Mouse (Mus musculus) neural tube, embryonic 13.5 days (tissue): ENCODE results near the gene Ttll1. TPM values are rescaled to one million over a fixed set of nuclear protein-coding genes. Genes with fewer than 3 reads are reported as not detected.
"Not testable (repeated sequence)": the region's sequence is repeated elsewhere in the genome, so short reads cannot be mapped to it uniquely, and the experiment has no call there.

ENCODE experiments used
- ATAC-seq: fragments of 200-750 bp; cut with Nextera tagmentation; 2 replicates; pipeline ENCODE4 v1.8.0; 2017; ENCODE audit warnings: low read depth, mild to moderate bottlenecking, moderate TSS enrichment, moderate library complexity
- H3K27ac ChIP-seq: fragments of 300-500 bp; sonication (generic); replicated peaks from 2 replicates; pipeline ENCODE4 v1.5.1; 2015; ENCODE audit warnings: moderate library complexity, mild to moderate bottlenecking, inconsistent platforms
- H3K27me3 ChIP-seq: fragments of 300-500 bp; sonication (generic); 2 replicates; pipeline ENCODE4 v1.6.1; 2015; ENCODE audit warnings: mild to moderate bottlenecking, inconsistent platforms
- H3K36me3 ChIP-seq: fragments of 300-500 bp; sonication (generic); 2 replicates; pipeline ENCODE4 v1.6.1; 2015; ENCODE audit warnings: mild to moderate bottlenecking, inconsistent platforms
- H3K4me1 ChIP-seq: fragments of 300-500 bp; sonication (generic); replicated peaks from 2 replicates; pipeline ENCODE4 v1.6.1; 2015; ENCODE audit warnings: inconsistent platforms
- H3K4me2 ChIP-seq: fragments of 300-500 bp; sonication (generic); 2 replicates; pipeline ENCODE4 v1.6.1; 2015; ENCODE audit warnings: inconsistent platforms, mild to moderate bottlenecking, moderate library complexity
- H3K4me3 ChIP-seq: fragments of 300-500 bp; sonication (generic); 2 replicates; pipeline ENCODE4 v1.5.1; 2015; ENCODE audit warnings: mild to moderate bottlenecking, inconsistent platforms
- H3K9ac ChIP-seq: fragments of 300-500 bp; sonication (generic); 2 replicates; pipeline ENCODE4 v1.6.1; 2015; ENCODE audit warnings: moderate library complexity, mild to moderate bottlenecking, inconsistent platforms
- H3K9me3 ChIP-seq: fragments of 300-500 bp; sonication (generic); 2 replicates; pipeline ENCODE4 v1.6.1; 2016; ENCODE audit warnings: inconsistent platforms
- WGBS: fragments of 180-500 bp; shearing (Covaris S2); methylation state at CpG from one replicate; pipeline ENCODE4 v1.1.7; 2015; 5-methylcytosine and 5-hydroxymethylcytosine counted together
- polyA plus RNA-seq: library from polyadenylated mRNA; unstranded; fragments of >200 nt; fragmentation: Nextera tagmentation; extraction: Ambion mirVana; gene quantifications from 2 replicates; pipeline ENCODE4 v1.2.1, GENCODE M21; 2015

The Ttll1 gene
- polyA plus RNA-seq, 1 experiment from 2014 or later: 107 TPM

DNA sequence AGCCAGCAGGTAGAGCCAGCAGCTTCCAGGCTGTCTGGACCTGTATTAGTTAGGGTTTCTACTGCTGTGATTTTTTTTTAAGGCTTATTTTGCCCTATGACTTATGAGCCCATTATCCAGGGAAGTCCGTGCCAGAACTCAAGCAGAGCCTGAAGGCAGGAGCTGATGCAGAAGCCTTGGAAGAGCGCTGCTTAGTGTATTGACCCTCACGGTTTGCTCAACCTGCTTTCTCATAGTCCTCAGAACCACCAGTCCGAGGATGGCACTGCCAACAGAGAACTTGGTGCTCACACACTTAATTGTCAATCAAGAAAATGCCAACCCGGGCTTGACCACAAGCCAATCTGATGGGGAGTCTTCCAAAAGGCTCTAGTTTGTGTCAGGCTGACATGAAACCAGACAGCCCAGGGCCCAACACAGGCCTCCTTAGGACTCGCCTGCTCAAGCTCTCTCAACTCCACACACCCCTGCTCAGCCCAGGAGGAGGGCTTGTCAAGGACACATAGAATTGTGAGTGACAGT lies 10.2 kb upstream of the Ttll1 start:
- Histone ChIP-seq H3K9ac (no peak overlapping the region), H3K9me3 (no peaks in the 10 kb centered on the region), H3K4me2 (no peak overlapping the region), H3K27me3 (peaks cover 27% of the 10 kb centered on the region), H3K4me1 (peaks cover 18% of the 10 kb centered on the region), H3K36me3 (no peaks in the 10 kb centered on the region), H3K27ac (no peak overlapping the region), H3K4me3 (no peak overlapping the region)
- 85% methylated on average over 6 of the region's 6 CpGs for WGBS
- no peak for ATAC-seq

DNA sequence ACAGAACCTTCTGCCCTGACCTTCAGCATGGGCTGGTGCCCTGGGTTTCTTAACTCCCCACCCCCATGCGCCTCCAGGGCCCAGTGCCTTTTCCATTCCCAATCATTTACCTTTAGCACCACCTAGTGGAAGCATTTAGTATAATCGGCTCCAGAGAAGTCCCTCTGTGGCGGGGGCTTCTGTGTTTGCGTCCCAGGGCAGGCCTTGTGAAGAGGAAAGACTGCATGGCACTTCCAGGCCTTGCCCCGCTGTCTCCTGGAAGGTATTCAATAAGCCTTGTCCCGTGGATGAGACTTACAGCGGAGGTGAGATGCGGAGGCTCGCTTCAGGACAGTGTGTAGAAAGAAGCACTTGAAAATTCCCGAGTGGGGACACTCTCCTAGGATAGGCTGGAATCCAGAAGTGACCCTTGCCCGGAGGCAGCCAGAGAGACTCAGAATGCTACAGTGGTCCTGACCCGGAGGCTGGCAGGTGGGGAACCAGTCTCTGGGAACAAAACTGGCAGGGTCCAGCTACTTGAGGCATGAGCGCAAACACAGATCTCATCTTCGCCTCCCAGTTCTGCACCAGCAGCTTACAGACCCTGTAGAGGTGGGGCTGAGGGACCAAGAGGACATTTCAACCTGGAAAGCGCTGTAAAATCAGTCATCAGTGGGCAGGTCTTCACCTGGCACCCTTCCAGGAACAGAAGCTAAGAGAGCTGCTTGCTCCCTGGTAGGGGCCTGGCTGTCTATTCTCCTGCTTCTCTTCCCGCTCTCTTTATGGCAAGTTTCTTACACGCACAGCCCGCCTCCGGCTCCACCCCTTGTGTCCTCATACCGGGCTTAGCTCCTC lies 7.7 kb upstream of the Ttll1 start:
- Histone ChIP-seq H3K4me2 (peak overlapping the region; percentile 13; the same call in 1 of the 2 replicates), H3K9ac (no peak overlapping the region)
- peak; percentile 72 for ATAC-seq

DNA sequence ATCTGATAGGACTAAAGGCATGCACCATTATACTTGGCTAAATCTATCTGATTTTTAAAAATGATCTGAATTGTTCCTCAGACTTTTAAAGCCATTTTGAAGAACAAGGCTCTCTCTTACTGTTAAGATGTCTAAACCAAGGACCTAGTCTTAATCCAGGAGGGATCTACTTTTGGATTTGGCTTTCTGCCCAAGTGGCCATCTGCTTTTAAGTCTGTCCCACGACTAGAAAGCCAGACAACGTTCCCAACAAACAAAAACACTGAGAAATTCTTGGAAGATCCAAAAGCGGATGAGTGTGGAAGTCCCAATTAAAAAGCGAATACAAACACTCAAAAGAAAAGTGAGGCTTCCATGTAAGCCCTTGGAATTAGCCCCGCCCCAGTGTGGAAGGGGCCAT lies 4.3 kb upstream of the Ttll1 start:
- Histone ChIP-seq H3K9me3 (no peaks in the 10 kb centered on the region), H3K27ac (no peak overlapping the region), H3K27me3 (peaks cover 8% of the 10 kb centered on the region), H3K4me3 (no peak overlapping the region), H3K4me2 (no peak overlapping the region), H3K9ac (no peak overlapping the region), H3K36me3 (no peaks in the 10 kb centered on the region), H3K4me1 (peaks cover 11% of the 10 kb centered on the region)
- WGBS: 70% methylated on average over 5 of the region's 5 CpGs
- no peak for ATAC-seq

More for the DNA sequence above, 7.7 kb upstream of the Ttll1 start:
- no peak overlapping the region for H3K27ac ChIP-seq
- peaks cover 13% of the 10 kb centered on the region for H3K4me1 ChIP-seq
- H3K36me3 ChIP-seq: no peaks in the 10 kb centered on the region
- peaks cover 5% of the 10 kb centered on the region; the same call in 1 of the 2 replicates for H3K27me3 ChIP-seq
- H3K4me3 ChIP-seq: no peak overlapping the region
- no peaks in the 10 kb centered on the region for H3K9me3 ChIP-seq
- WGBS: 35% methylated on average over 20 of the region's 20 CpGs

DNA sequence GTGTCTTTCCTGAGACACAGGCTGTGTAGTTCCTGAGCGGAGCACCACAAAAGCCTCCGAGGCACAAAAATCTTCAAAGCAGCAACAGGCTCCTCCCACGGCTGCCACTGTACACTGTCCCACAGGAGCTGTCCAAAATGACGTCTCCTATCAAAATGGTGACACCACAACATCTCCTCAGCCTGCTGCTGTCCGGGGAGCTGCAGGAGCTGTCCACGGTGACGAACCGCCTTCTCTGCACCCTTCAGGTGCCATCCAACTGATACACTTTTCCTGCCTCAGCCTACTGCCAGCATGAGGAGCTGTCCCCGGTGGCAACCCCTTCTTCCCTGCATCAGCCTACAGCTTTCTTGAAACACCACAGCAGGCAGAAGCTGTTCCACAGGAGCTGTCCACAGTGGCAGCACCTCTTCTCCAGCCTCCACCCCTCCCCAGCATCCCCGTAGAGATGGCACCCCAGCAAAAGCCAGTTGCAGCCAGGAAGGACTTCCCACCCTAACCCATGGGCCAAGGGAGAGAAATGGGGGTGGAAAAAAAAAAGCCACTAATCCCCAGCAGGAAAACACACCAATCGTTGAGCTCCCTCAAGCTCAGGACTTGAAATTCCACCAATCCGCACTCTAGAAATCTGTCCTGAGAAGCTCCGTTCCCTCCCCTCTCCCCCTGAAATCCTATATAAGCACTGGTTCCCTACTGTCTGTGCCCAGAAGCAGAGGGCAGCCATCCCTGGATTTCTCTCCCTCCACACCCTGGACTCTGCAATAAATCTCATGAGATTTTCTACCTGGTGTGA lies 2.0 kb upstream of the Ttll1 start:
- 80% methylated on average over 13 of the region's 13 CpGs for WGBS

DNA sequence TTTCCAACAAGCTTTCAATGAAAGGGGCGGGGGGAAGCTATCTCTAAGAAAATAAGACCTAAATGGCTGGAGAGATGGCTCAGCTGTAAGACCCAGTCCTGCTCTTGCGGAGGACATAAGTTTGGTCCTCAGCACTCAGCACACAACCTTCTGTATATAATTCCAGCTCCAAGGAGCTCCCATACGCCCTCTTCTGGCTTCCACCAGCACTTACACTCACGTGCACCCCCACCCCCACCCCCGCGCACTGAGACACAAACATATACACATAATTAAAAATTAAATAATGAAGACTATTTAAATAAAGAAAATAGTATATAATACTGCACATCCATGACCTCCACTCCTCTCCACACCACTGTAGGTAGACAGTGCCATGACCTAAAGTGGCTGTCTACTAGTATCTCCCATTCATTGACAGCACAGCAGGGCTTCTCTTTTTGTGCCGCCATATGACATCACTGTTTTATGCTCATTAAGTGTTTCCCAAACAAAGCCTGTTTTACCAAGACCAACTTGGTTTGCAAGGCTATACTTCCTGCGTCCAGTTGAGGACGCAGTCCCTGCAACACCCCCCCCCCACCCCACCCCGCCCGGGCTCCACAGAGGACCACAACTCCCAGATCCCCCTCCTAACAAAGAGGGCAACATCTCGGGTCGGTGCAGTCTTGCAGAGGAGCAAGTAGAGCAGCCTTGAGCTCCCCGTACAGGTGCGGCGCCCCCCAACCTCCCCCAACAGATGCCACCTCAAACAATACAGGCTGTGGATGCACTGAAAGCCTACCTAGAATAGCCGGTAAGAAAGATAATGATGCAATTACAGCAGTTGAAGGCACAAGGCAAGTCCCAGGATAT lies 516 bp downstream of the Ttll1 start:
- 23% methylated on average over 17 of the region's 17 CpGs for WGBS
- Histone ChIP-seq H3K4me2 (peak overlapping the region; percentile 68), H3K27ac (peak overlapping the region; percentile 94), H3K9me3 (no peaks in the 10 kb centered on the region), H3K9ac (peak overlapping the region; percentile 85), H3K4me1 (peaks cover 32% of the 10 kb centered on the region), H3K27me3 (peaks cover 3% of the 10 kb centered on the region; the same call in 1 of the 2 replicates), H3K4me3 (peak overlapping the region; percentile 67), H3K36me3 (peaks cover 12% of the 10 kb centered on the region)
- ATAC-seq: peak; percentile 88

More for the DNA sequence above, 2.0 kb upstream of the Ttll1 start:
- H3K9ac ChIP-seq: no peak overlapping the region
- H3K4me3 ChIP-seq: no peak overlapping the region
- H3K4me2 ChIP-seq: no peak overlapping the region
- no peak for ATAC-seq
- H3K9me3 ChIP-seq: no peaks in the 10 kb centered on the region
- no peaks in the 10 kb centered on the region for H3K36me3 ChIP-seq
- no peak overlapping the region for H3K27ac ChIP-seq
- peaks cover 3% of the 10 kb centered on the region; the same call in 1 of the 2 replicates for H3K27me3 ChIP-seq
- peaks cover 25% of the 10 kb centered on the region for H3K4me1 ChIP-seq

DNA sequence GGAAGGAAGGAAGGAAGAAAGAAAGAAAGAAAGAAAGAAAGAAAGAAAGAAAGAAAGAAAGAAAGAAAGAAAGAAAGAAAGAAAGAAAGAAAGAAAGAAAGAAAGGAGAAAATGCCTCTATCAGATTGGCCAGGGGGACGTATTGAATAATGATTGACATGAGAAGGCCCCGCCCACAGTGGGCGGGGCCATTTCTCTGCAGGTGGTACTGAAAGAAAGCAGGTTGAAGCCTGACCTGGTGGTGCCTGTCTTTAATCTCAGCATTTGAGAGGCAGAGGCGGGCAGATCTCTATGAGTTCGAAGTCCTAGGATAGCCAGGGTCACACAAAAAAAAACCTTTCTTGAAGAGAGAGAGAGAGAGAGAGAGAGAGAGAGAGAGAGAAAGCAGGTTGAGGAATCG lies 9.2 kb downstream of the Ttll1 start:
- H3K4me3 ChIP-seq, H3K9ac ChIP-seq, ATAC-seq, H3K9me3 ChIP-seq, H3K27ac ChIP-seq, H3K4me1 ChIP-seq, H3K4me2 ChIP-seq, H3K27me3 ChIP-seq: not testable (repeated sequence)
- WGBS: 83% methylated on average over 6 of the region's 6 CpGs
- H3K36me3 ChIP-seq: peaks cover 94% of the 10 kb centered on the region

DNA sequence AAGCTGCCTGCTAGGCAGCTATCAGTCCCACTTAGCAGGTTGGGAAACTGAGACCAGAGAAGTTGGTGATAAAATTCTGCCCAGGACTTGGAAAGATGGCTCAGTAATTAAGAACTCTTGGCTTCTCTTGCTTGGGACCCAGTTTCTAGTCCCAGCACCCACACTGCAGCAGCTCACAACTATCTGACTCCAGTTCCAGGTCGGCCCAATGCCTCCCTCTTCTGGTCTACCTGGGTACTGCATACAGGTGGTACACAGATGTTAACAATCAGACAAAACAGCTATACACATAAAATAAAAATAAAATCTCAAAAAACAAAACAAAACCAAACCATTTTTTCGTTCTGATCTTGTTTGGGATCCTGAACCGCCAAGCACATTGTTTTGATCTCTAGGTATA lies 10.3 kb downstream of the Ttll1 start:
- Histone ChIP-seq H3K27ac (no peak overlapping the region), H3K4me3 (no peak overlapping the region), H3K9me3 (no peaks in the 10 kb centered on the region), H3K4me2 (no peak overlapping the region), H3K9ac (no peak overlapping the region), H3K27me3 (no peaks in the 10 kb centered on the region), H3K36me3 (peaks cover 95% of the 10 kb centered on the region), H3K4me1 (no peaks in the 10 kb centered on the region)
- WGBS: 61% methylated on average over 3 of the region's 3 CpGs
- ATAC-seq: no peak

DNA sequence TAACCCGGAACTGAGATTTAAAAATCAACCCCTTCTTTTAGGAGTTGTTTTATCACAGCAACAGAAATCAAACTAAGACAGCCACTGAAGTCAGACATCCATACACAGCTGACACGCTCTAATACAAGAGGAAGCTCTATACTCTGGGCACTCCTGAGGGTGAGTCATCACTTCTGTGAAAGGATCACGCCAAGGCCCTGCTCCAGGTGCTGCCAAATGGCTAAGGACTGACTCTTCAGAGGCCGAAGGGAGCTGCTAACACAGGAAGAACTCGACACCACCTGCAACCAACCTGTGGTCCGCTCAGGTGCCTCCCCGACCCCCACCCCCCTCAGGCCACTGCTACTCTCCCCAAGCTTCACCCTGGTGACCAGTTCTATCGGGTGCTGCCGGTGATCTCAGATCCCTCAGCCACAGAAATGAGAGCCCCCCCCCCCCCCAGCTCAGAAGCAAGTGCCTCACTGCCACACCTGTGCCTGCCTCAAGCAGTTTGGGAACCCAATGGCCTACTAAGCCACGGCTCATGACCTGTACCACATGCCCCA lies 11.4 kb downstream of the Ttll1 start:
- no peak overlapping the region for H3K4me3 ChIP-seq
- no peaks in the 10 kb centered on the region for H3K4me1 ChIP-seq
- no peak overlapping the region for H3K9ac ChIP-seq
- no peak overlapping the region for H3K27ac ChIP-seq
- no peak overlapping the region for H3K4me2 ChIP-seq
- 93% methylated on average over 10 of the region's 10 CpGs for WGBS
- no peaks in the 10 kb centered on the region for H3K9me3 ChIP-seq
- peaks cover 96% of the 10 kb centered on the region for H3K36me3 ChIP-seq
- no peak for ATAC-seq
- no peaks in the 10 kb centered on the region for H3K27me3 ChIP-seq

DNA sequence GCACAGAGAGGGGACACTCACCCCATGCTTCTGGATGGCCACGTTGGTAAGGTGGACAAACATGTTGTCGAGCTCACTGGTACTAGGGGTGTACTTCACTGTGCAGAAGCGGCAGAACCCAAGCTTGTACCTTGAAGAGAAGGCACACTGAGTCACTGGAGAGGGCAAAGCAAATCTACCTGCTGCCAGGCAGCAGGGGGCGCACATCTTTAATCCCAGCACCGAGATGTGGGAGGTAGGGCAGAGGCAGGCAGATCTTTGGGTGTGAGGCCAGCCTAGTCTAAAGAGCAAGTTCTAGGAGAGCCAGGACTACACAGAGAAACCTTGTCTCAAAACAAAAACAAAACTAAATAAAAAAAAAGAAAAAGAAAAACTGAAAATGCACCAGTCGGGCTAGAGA lies 13.4 kb downstream of the Ttll1 start:
- Histone ChIP-seq H3K27ac (no peak overlapping the region), H3K4me3 (no peak overlapping the region), H3K27me3 (no peaks in the 10 kb centered on the region), H3K4me2 (no peak overlapping the region), H3K9me3 (no peaks in the 10 kb centered on the region), H3K4me1 (no peaks in the 10 kb centered on the region), H3K36me3 (peaks cover 98% of the 10 kb centered on the region), H3K9ac (no peak overlapping the region)
- no peak for ATAC-seq
- 90% methylated on average over 6 of the region's 6 CpGs for whole genome bisulfite sequencing

DNA sequence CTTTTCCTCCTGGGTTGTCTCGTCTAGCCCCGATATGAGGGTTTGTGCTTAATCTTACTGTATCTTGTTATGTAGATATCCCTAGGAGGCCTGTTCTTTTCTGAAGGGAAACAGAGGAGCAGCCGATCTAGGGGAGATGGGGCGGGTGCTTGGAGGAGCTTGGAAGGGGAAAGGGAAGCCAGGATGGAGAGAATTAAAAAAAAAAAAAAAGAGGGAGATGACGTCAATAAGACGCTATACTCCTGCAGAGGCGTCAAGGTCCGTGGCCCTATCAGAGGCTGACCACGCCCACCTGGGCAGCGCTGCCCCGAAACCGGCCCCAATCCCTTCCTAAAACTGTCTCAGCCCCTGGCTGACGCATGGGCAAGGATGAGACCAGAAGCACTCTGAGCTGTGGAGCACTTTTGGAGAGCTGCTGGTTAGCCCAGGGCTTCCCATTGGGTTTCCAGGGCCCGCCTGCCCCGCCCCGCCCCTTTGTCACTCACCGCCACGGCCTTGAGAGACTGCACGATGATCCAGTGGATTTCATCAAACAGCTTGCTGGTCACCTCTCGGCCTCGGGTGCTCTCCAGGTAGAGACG lies 14.8 kb downstream of the Ttll1 start:
- WGBS: 63% methylated on average over 22 of the region's 22 CpGs
- Histone ChIP-seq H3K27me3 (no peaks in the 10 kb centered on the region), H3K27ac (no peak overlapping the region), H3K9me3 (no peaks in the 10 kb centered on the region), H3K4me3 (no peak overlapping the region), H3K4me1 (no peaks in the 10 kb centered on the region), H3K9ac (no peak overlapping the region), H3K36me3 (peaks cover 100% of the 10 kb centered on the region), H3K4me2 (0 out of 2 replicates have a peak overlapping the region, but pooled peaks have one; percentile 4)
- ATAC-seq: no peak

DNA sequence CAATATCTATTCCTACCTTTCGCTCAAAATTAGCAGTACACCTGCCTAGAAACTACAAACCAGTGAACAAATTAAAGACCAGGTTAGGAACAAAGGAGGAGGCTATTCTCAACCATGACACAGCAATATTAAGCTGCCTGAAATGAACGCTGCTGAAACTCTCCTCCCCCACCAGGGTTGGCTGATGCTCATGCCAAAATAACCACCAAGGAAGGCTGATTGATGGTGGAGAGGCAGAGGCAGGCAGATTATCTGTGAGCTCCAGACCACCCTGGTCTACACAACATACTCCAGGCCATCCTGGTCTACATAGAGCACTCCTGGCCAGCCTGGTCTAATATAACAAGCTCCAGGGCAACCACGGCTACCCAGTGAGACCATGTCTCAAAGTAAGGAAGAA lies 15.5 kb downstream of the Ttll1 start:
- Histone ChIP-seq H3K27ac (no peak overlapping the region), H3K9ac (no peak overlapping the region), H3K27me3 (no peaks in the 10 kb centered on the region), H3K9me3 (no peaks in the 10 kb centered on the region), H3K4me1 (no peaks in the 10 kb centered on the region), H3K4me3 (no peak overlapping the region), H3K4me2 (no peak overlapping the region), H3K36me3 (peaks cover 100% of the 10 kb centered on the region)
- WGBS: 88% methylated on average over 3 of the region's 3 CpGs
- no peak for ATAC-seq
